Mouse (Mus musculus) lung, postnatal 0 days (tissue): ENCODE data around the gene Scnn1b.

ENCODE experiments used
- CTCF ChIP-seq: IDR thresholded peaks from 2 replicates; pipeline ENCODE4 v1.5.1; 2016; ENCODE audit warnings: antibody characterized with exemption, mild to moderate bottlenecking
- EP300 ChIP-seq: IDR thresholded peaks from 2 replicates; pipeline ENCODE4 v1.6.1; 2016; ENCODE audit warnings: antibody characterized with exemption, mild to moderate bottlenecking, control low read depth

GRCm38 (mm10) chr7:121899940-121900339 is 35.1 kb downstream of the Scnn1b start:
- TF ChIP-seq CTCF (no peak), EP300 (no peak)
